Mouse (Mus musculus) megakaryocyte progenitor cell, adult 5-6 weeks (primary cell): ENCODE data around the gene Iqcf6. TPM values are rescaled to one million over a fixed set of nuclear protein-coding genes. Genes with fewer than 3 reads are reported as not detected.
A peak's percentile ranks its signal among the peaks of the same experiment; 100 is the strongest.
"Not testable (repeated sequence)": the region's sequence is repeated elsewhere in the genome, so short reads cannot be mapped to it uniquely, and the experiment has no call there.

Experiments used
- ATAC-seq: replicated peaks from 2 replicates; pipeline ENCODE4 v1.8.0; 2016; ENCODE audit warnings: mild to moderate bottlenecking, moderate TSS enrichment, inconsistent platforms; ENCODE audit not compliant: poor library complexity
- total RNA-seq, 2 experiments: library from RNA; stranded (forward) in 1 of 2; stranded (reverse) in 1 of 2; fragments of 157-497, 149-512 nt in 1 of 2; fragments of 200-1000 nt in 1 of 2; gene quantifications; 2 replicates each; pipeline versions ENCODE4 v1.2.3 to v1.2.4; 2015 to 2017

The Iqcf6 gene
- total RNA-seq (2015) (not detected in 2 replicates), total RNA-seq (2017) (not detected in 2 replicates)

DNA sequence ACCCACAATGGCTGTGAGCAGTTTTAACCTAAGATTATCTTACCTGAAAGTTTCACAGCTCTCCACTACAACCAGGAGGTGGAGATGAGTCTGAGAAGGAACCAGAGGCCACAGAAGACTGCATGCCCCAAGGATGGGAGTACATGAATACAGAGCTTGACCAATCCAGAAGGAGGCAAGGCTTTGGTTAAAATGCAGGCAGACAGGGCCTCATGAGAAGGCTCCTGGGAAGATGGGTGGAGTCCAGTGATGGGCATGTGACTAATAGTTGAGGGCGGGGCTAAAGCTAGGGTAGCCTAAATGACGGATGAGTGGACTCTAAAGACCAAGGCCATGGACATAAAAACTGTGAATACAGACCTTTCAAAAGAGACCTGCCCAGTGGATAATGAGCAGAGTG, at the start of gene Iqcf6:
Gene Iqcf6 (plus strand): TSS at position 301 of the 400 bp plus-strand sequence.
- no peak for ATAC-seq

GRCm38 (mm10) chr9:106580016-106580415, 46.4 kb upstream of the Iqcf6 start:
- no peak for ATAC-seq

GRCm38 (mm10) chr9:106582552-106582951, 43.8 kb upstream of the Iqcf6 start:
- ATAC-seq, result no peak

DNA sequence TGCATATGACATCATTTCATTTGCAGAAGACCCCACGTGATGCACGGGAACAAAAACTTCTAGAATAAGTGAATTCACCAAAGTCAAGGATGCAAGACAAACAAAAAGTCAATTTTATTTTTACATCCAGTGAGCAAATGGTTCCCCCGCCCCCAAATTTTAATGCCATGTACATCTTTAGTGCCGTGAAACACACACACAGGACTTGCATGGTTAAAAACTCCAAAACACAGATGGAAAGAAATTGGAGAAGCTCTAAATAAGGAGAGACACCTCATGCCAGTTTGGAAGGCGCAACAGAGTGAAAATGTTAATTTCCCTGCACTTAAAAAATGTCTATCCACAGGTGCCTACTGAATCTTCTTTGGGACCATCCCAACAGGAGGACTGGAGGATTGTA, 34.2 kb upstream of the Iqcf6 start:
- ATAC-seq, result no peak

GRCm38 (mm10) chr9:106595402-106595801, 31.0 kb upstream of the Iqcf6 start:
- not testable (repeated sequence) for ATAC-seq

GRCm38 (mm10) chr9:106595836-106596235, 30.5 kb upstream of the Iqcf6 start:
- ATAC-seq, result no peak

- ATAC-seq, result no peak
Observed at GRCm38 (mm10) chr9:106598466-106598865, 27.9 kb upstream of the Iqcf6 start.

GRCm38 (mm10) chr9:106600546-106600945, 25.8 kb upstream of the Iqcf6 start:
- 0 out of 2 replicates have a peak, but pooled peaks have one; percentile 31 for ATAC-seq

DNA sequence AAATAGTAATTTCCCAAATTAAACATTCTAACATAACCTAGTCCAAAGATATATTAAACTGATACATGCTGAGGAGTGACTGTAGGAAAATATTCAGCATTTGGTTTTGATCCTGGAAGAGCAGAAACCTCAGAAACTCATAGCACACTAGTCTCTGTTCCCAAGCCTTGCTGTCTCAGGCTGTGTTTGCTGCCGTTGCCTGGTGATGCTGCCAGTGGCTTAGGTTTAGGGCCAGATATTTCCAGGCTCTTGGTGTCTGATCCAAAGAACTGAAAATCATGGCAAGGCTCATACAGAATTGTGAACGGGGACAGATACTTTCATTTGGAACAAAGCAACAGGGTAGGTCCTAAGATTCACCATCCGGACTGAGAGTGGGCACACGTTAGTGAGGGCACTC, 15.7 kb upstream of the Iqcf6 start:
- no peak for ATAC-seq

GRCm38 (mm10) chr9:106613951-106614350, 12.4 kb upstream of the Iqcf6 start:
- ATAC-seq, result no peak

DNA sequence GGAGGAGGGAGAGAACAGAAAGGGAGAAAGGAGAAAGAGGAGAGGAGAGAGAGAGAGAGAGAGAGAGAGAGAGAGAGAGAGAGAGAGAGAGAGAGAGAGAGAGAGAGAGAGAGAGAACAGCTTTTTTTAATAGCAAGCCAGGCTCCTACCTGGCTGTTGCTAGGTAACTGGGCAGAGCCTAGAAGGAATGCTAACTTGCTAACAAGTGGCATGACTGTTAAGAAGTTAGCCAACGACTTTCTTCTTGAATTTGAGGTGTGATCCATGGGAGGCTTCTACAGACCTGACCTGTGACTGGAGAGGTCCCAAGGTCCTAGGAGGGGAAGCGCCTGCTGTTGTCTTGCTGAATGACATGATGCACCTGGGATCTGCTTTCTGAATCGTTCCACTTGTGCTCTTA, 11.8 kb upstream of the Iqcf6 start:
- no peak for ATAC-seq

- ATAC-seq, result no peak
Observed at GRCm38 (mm10) chr9:106616306-106616705, 10.1 kb upstream of the Iqcf6 start.

DNA sequence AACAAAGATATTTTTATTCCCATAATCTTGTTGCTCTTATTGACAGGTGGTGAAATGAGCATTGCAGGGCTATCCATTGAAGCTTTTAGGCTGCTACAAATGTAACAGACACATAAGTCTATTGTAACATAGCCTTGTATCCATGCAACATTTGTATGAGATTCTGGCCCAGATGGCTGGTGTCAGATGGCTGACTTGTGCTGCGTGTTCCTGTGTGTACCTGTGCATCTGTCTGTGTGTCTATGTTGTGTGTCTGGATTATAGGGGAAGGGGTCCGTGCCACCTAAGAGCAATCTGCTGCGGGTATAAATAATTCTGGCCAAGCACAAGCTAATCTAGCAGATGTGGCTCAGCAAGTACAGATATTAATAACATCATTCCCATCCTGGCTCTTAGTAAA, 8.9 kb upstream of the Iqcf6 start:
- no peak for ATAC-seq

DNA sequence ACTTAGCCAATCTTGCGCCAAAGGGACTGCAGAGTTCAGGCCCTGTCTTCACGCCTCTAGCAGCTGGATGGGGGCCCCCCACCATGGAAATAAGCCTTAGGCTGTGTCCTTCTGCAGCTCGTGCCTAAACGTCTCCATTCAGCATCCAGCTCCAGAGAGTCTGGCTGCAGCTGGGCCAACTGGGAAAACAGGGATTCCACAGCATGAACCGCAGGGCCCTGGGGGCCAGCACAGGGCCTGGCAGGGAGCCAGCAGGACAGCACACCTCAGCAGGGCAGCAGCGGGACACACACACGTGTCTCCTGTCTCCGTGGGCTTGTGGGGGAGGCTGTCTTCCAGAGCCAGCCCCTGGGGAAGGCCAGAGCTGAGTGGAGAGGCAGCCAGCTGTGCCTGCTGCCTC, 1.4 kb downstream of the Iqcf6 start:
- ATAC-seq, result not testable (repeated sequence)

DNA sequence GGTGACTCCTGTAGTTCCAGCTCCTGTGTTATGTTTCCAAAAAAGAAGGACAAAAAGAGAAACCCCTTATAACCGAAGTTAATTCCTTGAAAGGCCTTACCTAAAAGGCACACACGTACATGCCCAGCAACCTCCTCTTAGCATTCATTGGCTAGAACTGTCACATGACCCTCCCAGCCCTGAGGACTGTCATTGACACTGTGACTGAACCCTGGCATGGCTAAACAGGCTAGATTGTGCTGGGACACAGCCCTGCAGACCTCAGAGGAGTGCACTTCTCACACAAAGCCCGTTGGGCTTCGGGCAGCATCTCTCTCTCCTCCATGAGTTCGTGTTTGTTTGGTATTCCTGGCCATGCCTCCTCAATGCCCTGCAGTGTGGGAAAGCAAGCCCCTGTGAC, 5.8 kb downstream of the Iqcf6 start:
- no peak for ATAC-seq

- no peak for ATAC-seq
Observed at GRCm38 (mm10) chr9:106638154-106638553, 11.8 kb downstream of the Iqcf6 start.

- ATAC-seq, result no peak
Observed at GRCm38 (mm10) chr9:106641346-106641745, 15.0 kb downstream of the Iqcf6 start.

DNA sequence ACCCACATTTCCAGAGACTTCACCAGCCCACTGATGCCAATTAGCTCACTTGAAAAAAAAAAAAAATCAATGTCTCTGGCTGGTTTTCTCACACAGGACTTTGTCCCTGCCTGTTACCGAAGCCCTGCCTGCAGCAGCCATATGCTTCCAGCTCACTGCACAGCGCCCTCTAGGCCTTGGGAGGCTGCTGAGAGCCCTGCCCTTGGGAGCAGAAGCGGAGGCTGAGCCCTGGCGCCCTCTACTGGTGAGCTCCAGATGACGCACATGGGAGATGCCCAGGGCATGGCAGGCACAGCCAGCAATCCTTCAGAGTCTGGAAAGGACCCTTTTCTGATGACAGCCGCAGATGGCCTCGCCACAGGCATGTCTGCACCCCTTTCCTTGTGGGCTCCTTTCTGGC, 16.7 kb downstream of the Iqcf6 start:
- peak; percentile 97 for ATAC-seq

DNA sequence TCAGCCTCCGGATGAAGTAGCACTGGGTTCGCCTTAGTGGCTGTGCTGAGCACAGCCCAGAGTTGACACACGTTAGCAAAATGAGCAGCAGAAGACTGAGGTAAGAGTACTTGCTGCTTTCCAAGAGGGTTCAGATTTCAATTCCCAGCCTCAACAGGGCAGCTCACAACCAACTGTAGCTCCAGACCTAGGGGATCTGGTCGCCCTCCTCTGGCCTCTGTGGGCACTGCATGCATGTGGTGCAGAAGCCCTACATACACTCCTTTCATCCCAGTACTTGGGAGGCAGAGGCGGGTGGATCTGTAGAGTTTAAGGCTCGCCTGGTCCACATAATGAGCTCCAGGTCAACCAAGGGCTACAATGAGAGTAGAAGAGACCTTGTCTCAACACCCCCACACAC, 17.4 kb downstream of the Iqcf6 start:
- ATAC-seq, result peak; percentile 53; the same call in 1 of the 2 replicates

DNA sequence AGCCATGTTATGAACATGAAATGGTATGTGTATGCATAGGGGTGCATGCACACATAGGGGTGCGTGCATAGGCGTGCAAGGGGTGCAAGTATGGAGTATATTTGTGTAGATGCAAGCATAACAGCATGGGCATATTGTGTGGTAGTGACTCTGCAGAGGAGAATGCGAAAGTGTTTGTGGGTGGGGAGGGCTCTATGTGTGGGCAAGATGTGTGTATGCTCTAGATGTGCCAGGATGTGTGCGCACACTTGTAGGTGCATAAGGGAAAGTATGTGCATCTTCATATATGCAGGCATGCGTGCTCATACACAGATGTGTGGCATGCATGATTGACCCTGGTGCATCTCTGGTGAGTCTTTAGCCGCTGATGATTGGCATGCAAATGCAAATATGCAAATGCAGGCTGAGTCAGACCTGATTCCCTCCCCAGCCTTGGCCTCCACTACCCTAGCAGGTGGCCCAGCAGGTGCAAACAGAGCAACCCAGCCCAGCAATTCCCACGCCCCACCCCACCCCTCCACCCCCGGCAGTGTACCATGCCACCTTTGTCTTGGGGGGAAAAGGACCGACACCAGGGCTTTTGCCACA, 19.4 kb downstream of the Iqcf6 start:
- no peak for ATAC-seq

DNA sequence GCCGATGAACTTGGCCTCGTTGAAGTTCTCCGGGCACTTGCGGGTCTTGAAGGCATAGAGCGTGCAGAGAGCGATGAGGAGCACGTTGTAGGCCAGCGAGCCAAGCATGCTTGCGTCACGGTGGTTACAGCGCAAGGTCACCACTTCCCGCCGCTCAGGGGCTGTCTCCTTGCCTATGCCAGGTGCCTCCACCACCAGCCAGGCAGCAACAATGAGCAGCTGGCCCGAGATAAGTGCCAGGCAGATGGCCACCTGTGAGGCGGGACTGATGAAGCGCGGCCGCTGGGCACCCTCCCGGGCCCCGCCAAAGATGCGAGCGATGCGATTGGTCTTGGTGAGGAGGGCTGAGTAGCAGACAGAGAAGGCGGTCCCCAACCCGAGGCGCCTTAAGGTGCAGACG, 20.8 kb downstream of the Iqcf6 start:
- ATAC-seq, result no peak

DNA sequence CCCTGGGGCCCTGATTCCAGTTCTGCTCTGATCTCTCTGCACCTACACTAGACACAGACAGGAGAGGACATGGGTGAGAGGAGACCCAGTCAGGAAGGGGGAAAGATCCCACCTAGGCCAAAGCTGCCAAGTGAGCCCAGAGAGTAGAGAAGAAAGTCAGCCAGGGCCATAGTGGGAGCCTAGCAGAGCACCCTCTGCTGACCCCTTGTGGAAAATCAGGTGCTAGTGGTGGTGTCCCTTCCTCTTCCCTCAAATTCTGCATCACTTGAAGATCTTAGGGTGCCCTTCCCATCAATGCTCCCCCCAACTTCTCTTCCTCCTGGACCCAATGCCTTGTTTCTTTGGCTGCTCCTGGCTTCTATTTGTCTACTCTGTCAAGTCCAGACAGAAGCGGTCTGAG, 26.3 kb downstream of the Iqcf6 start:
- ATAC-seq, result 0 out of 2 replicates have a peak, but pooled peaks have one; percentile 33
